Mouse (Mus musculus): ENCODE results near the gene Bcl2l1.
A peak's percentile ranks its signal among the peaks of the same experiment; 100 is the strongest.

Gene Bcl2l1

DNA sequence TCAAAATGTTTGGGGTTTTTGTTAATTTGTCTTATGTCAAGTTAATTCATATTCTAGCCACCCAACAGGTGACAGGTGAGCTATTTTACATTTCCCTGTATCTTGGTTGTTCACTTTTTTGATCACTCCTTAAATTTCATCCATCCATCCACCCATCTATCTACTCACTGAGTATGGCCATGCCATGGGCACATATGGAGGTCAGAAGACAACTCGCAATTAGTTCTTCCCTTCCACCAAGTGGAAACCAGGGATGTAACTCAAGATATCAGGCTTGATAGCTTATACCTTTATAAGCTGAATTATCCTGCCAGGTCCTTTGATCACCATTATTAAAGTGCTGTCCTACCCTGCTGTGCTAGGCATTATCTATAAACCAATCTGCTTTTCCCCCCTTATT is 7.8 kb downstream of the Bcl2l1 start:
- no peak for DNase-seq

DNA sequence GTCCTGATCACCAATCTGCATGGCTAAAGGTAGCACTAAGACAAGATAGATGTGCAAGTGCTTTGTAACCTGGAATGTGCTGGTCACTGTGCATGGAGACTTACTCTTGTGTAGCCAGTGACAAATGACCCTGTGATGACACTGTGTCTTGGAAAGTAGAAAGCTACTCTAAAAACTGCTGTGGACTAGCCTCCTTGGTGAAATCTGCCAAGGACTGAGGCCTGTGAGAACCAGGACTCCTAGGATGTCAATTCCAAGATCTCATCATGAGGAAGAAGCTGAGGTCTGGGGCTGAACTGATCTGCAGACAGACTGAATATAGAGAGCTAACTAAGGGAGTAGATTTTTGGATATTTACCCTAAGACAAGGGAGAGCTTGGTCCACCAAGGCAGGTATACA is 10.0 kb downstream of the Bcl2l1 start:
- DNase-seq, result no peak

DNA sequence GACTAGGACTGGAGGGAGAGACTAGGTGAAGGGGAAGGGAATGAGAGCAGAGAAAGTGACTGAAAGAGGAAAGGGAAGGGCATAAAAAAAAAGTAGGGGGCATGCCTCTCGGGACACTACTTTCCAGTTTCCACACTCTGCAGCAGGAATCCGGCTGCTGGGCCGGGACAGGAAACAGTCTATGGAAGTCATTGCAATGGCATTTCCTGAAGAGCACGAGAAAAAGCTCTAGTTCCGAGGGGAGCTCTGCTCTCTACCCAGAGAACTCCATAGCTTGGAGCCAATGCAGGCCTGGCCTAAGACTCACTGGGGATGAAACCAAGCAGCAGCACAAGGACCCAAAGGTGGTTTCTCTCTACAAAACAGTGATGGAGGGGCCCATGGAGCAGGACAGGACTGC is 10.5 kb downstream of the Bcl2l1 start:
- DNase-seq, result peak in 1 of 2 experiments; percentile 9

DNA sequence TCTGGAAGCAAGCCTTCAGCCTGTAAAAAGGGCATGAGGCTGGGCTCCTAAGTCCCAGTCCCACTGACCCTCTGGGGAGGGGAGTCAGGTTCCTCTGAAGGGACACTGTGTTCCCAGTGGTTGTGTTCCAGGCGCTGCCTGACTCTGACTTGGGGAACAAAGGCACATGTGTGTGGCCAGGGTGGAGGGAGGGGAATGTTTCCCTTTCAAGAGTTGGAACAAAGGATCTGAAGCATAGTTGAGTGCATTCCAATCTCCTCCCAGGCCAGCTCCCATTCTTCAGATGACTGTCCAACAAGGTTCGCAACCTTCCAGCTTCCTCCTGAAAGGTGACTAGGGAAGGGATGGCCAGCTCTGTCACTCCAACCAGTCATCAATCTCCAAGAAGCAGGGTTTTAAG is 11.2 kb downstream of the Bcl2l1 start:
- DNase-seq, result peak in 1 of 2 experiments; percentile 9

DNA sequence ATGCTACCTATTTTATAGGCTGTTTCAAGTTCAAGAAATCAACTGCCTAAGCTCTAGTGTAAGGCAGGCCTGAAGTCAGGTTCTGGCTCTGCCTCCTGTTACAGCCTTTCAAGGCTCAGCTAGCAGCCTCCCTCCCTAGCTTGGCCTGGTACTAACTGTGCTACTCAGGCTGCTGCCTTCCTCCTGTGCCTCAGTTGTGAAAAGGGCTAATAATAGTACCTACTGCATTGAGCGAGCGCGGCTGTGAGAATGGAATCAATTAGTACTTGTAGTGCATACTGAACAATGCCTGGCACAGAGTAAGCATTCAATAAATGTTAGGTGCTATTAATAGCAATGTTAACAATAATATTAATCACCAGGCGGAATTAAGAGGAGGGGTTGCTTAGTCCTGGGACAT is 11.6 kb downstream of the Bcl2l1 start:
- DNase-seq, result peak in 1 of 2 experiments; percentile 15

DNA sequence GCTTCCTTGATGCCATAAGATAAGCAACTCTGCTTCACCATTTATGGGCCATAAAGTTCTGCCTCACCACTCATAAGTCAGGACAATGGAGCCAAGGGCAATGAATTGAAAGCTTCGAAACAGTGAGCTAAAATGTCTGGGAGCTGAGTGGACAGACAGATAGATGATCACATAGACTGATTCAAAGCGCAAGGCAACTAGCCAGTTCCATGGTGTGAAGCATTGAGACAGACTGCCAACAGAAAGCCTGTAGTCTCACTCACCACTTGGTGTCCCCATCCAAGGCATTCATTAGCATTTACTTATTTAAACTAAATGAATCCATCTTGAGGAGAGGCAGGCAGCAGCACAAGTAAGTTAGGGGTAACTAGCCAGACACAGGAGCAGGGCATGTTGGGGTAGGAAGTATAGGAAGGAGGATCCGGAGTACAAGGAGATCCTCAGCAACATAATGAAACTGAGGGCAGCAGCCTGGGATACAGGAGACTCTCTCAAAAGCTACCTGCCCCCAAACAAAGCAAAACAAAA is 12.4 kb downstream of the Bcl2l1 start:
- DNase-seq, result peak; percentile 45 to 54

DNA sequence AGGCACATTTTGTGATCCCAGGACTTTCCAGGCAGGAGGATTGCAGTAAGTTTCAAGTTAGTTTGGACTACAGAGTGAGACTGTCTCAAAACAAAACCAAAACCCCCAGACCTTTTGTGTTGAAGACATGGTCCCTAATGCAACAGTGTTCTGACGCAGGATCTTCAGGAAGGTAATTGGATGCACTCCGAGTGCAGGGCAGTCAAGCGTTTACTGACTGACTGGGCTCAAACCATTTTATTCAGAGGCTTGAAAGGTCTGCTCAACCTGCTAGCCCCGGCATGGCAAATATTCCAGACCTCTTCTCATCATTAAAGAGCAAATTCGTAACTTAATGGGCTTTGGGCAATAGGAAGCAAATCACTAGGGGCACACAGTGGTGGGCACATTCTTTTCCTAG is 12.8 kb downstream of the Bcl2l1 start:
- peak; percentile 51 for DNase-seq

DNA sequence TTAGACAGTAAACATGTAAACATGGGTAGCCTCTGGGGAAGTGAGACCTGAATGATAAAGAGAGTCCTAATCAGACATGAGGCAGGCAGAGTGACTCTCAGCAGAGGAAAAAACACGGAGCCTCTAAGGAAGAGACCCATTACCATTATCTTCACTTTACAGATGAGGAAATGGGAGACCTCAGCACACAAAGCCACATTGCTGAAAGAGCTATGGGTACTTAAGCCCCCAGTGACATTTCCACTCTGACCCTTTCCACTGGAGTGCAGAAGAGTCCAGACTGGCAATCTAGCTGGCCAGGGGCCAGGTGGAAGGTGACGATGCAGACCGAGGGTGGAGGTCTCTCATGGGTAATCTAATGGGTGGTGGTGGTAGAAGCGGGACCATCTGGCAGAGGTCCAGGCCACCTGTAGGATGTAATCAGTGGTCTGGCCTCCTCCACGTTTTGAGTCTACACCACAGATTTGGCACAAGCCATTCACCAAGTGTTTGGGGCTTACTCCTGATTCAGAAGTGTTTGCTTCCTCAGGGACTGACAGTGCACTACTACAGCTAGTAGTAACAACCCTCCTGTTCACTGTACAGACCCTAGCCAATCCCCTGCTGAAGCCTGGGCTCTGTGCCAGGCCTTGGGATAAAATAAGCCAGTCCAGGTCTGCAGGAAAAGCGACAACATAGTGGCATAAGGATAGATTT is 13.8 kb downstream of the Bcl2l1 start:
- DNase-seq, result peak; percentile 96 to 98

DNA sequence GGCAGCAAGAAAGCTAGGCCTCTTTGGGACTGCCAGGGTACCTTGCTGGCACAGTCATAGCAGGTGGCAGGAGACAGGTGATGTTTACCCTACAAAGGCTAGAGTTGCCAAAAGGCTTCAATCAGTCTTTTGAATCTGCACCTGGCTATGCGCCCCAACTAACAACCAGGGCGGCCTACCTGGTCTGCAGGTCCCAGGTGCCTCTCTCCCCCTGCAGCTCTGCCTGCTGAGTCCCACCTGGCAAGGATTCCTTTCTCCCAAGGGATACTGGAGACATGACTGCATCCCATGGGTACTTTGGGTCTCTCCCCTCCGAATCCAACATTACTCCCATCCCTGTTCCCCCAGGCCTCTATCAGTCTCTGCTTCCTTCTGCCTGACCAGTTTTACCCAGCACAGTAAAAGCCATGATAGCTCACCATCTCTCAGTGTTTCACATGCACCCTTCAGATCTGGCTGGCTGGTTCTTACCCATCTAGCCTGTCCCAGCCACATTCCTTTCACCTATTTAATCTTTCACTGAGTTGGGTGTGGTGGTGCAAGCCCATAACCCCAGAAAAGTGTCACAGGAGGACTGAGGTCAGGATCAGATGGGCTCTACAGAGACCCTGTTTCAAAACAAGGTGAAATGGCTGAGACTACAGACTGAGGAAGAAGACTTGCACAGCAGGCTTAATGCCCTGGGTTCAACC is 14.7 kb downstream of the Bcl2l1 start:
- peak; percentile 33 to 36 for DNase-seq

DNA sequence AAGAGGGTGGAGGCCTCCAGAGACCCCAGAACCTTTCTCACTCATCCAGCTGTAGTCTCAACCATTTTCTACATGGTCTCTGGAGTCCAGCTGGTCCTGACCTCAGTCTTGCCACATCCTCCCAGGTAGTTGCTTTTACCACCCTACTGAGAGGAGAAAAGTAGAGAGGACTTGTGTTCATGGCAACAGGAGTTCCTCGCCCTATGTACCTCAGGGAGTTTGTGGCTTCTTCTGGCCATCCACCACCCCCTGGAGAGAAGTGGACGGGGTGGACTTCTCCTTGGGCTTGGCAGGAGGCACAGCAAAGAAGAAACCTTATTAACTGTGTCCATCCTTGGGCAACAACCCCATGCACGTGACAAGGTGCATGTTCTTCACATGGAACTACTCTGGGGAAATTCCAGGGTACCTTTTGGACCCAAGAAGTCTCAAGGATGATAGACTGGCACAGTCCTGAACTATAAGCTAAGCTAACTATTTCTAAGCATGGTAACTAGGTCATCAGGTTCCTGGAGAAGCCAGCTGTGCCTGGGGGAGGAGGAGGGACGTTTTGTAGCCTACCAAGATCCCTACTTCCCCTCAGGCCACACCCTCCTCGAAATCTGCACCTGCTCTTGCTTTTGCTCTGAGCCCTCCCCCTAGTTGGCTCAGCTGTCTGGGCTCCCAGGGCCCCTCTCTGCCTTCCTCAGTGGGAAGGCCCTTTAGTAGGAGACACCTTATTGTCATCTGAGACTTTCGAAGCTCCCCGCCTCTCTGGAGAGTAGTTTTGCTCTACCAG is 15.5 kb downstream of the Bcl2l1 start:
- DNase-seq, result no peak

DNA sequence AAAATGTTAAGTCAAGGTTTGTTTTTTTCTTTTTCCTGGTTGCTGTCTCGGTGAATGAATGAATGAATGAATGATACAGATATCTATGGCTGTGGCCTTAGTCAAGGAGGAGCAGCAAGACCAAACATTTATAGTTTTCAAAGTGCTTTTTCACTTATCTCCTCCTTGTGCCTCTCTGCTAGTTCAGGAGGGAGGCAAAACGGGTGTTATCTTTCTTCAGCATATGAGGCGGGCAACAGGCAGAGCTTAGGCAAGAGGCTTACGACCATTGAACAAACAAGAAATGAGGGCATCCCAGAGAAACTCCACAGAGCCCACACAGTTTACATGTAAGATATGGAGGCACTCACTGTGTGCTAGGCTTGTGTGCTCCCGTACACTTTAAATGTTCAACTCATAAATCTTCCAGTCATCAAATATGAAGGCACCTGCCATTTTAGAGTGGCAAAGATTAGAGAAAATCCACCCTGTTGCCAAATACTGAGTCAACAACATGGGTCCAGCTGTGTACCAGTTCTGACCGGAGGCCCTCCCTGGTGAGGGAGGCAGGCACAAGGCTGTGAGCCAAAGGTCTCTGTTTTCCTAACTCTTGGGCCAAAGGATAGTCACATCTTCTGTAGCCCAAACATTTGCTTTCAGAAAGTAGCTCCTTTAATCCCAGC is 17.2 kb downstream of the Bcl2l1 start:
- DNase-seq, result peak in 1 of 2 experiments; percentile 32

DNA sequence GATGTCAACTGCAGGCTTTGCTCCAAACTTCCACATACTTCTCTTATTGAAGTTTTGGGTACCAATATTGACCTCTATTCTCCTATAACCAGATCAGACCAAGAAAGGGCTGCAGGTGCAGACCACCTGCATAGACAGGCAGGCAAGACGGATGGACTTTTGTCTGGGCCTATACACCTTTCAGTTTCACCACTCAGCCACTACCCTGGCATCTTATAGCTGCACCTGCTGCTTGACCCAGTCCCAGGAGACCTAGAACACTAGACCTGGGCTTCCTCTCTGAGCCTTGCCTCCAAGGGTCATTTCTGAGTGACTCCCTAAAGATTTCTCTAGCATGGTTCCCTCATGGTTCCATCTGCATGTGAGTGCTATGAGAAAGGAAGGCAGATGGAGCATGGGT is 18.3 kb downstream of the Bcl2l1 start:
- peak in 1 of 2 experiments; percentile 1 for DNase-seq

DNA sequence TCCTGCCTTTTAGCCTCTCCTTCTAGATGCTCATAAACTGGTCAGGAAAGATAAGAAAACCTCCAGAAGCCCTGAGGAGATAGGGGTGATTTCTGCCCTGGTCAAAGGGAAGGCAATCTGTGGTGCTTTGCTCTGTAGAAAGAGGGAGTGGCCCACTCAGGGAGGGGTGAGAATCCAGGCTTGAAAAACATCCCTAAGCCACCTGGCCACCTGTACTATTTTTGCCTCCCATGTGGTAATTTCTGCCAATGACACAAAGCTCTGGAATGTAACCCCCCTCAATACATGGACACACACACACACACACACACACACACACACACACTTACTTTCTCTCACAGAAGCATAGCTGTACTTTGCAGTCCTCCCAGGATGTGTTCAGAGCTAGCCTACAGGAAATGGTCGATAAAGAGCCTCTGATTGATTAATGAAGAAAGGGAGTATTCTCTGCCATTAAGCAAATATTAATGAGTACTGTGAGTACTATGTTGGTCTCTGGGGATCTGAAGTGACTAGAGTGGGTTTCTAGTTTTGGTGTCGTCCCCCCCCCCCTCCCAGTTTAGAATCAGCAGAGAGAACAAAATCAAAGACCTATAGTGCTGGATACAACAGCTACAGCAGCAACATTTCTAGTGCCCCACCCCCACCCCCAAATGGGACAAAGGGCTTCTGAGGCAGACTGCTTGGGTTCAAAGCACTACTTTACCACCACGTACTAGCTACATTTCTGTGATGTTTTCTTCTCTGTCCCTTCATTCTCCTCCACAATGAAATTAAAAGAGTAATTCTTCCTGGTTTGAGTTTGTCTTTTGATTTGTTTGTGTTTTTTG is 20.0 kb downstream of the Bcl2l1 start:
- no peak for DNase-seq

DNA sequence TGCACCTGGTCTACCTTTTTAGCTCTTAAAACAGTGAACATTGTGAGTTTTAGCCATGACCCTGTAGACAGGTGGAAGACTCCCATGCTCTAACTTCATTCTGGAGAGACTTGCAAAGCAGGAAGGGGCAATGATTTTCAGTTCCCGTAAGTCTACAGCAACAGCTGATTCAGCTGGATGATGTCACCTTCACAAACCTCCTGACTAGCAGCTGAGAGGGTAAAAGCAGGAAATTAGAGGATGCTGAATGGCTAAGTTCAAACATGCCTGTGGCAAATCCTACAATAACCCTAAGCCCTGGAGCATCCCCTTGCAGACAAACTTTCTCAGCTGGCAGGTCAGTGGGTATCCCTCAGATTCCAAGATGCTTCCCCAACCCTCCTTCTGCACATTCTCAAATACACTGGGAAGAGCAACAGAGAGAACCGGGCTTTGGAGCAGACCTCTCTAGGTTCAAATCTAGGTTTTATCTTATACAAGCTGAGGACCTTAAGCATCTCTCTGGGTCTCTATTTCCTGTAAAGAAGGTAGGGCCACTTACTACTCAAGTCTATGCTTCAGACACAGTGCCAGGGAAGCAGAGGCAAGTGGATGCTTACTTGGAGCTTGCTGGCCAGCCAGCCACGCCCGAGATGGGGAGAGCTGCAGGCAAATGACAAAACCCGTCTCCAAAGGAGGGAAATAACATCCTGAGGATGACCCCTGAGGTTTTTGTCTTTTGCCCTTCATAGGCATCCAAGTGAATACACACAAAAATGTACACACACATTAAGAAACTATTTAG is 21.2 kb downstream of the Bcl2l1 start:
- DNase-seq, result no peak

DNA sequence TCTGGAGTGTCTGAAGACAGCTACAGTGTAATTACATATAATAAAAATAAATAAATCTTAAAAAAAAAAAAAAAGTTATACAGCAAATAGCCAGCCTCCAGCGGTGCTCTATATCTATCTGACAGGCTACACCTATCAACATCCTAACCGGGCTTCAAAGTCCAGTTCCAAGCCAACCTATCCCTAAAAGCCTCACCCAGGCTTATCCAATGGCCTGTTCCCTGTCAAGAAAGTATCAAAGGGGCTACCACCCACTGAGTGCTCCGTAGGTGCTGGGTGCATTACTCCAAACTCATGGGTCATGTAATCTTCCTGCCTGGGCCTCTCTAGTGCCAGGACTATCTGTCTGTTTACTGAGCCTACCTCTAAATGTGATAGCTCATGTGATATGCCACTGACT is 23.4 kb downstream of the Bcl2l1 start:
- DNase-seq, result no peak

DNA sequence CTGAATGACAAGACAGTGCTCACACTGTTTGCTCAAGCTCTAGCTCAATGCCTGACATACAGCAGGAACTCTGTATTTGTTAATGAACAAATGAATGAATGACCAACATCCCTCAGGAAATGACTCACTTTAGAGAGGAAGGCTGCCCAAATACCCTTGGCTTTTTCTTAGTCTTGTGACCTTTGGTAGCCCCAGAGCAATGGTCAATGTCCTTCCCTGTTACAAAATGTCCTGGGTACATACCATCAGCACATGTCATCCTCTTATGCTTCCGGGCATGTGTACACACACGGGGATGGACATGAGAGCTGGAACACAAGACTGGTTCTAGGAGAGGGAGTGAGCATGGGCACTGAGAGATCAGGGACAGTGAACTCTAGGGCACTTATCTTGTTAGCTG is 25.5 kb downstream of the Bcl2l1 start:
- DNase-seq, result no peak

DNA sequence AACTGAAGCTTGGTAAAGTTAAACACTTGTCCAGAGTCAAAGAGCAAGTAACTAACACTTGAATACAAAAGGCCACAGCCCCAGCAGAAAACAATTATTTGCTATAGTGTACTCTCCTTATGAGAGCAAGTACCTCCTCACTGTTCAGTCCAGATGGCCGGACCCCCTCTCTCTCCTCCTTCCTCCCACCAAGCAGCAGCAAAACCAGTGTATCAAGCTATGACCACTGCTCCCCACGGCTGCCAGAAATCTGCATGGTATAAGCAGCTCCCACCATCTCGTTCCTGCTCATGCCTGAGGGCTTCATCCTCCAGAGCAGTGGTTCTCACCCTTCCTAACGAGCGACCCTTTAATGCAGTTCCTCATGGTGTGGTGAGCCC is 26.4 kb downstream of the Bcl2l1 start:
- peak; percentile 61 to 70 for DNase-seq

DNA sequence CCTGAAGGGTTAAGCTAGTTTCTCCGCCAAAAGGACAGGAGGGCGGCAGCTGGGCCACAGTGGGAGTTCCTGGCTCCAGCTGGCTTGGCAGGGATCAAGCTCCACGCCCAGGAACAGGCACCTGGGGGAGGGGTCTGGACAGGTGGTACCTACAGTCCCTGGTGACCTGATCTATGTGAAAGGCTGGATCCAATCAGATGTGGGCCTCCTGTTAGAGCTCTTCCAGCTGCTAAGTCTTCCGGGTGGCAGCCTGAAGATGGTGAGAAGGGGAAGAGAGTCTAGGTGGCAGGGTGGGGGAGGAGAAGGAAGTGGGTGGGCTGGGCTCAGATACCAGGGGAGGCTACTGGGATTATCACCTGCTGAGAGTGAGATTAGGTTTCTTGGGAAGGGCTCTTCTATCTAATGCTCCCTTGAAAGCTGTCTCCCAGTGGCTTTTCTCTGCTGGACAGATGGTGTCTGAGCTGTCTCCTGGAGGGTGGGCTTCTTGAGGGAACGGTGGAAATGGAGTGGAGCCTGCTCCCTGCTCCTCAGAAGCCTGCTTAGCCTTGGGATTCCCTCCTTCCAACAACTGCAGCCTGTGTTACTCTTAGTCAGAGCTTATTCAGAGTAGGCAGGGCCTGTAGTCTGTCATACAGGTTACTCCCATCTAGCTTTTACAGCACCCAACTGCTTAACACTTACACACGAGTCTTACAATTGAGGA is 27.0 kb downstream of the Bcl2l1 start:
- peak; percentile 95 for DNase-seq

DNA sequence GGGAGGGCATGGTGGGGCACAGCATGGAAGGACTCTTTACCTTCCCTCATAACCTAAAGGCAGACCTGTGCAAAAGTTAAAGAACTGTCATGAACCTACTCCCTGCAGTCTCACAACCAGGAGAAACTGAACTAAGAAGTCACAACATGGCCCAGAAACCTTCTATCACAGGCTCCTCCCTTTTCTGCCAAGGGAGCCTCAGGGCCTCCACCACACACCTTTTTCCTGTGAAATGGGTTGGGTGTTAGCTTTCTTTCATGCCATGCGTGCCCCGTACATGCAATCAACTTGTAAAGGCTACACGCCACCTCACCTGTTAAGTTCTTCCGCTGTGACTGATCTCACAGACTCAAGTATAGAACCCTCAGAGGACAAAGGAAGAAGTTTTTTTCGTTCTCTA is 28.4 kb downstream of the Bcl2l1 start:
- no peak for DNase-seq

DNA sequence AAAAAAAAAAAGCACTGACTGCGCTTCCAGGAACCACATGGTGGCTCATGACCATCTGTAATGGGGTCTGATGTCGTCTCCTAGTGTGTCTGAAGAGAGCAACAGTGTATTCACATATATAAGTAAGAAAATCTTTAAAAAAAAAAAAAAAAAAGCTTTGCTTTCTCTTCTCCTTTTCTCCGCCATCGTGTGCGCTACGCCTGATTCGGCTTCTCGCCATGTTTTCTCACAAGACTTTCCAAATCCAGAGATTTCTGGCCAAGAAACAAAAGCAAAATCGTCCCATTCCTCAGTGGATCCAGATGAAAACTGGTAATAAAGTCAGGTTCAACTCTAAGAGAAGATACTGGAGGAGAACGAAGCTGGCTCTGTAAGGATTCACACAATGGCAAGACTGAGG is 29.2 kb downstream of the Bcl2l1 start:
- peak; percentile 51 to 57 for DNase-seq

DNA sequence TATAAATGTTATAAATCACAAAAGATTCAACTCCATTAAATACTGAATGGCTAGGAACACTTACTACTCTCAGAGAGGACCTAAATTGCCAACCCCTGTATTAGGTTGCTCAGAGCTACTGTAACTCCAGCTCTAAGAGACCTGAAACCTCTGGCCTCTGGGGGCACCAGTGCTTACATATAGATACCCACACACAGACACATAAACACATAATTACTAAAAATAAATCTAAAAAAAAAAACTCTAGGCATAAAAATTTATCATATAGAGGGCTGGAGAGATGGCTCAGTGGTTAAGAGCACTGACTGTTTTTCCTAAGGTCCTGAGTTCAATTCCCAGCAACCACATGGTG is 30.8 kb downstream of the Bcl2l1 start:
- DNase-seq, result no peak

Measured in cerebellum, postnatal 10 days (tissue).